Mouse (Mus musculus) liver, postnatal 0 days (tissue): ENCODE data around the gene Qrich2.

ENCODE experiments used
- CTCF ChIP-seq: sonication (generic); IDR thresholded peaks from 2 replicates; pipeline ENCODE4 v1.5.1; 2016; ENCODE audit warnings: antibody characterized with exemption, low read depth
- EP300 ChIP-seq: IDR thresholded peaks from 2 replicates; pipeline ENCODE4 v1.6.1; 2016; ENCODE audit warnings: antibody characterized with exemption, low read depth, mild to moderate bottlenecking

- no peak for TF ChIP-seq CTCF
- no peak for TF ChIP-seq EP300
These were observed 36.0 kb downstream of the Qrich2 start for GRCm38 (mm10) chr11:116429862-116430613.
